Mouse (Mus musculus): ENCODE data around the gene Nif3l1. TPM values are rescaled to one million over a fixed set of nuclear protein-coding genes. Genes with fewer than 3 reads are reported as not detected.

Nif3l1 gene
- polyA plus RNA-seq (2015; fragmentation: Illumina TruSeq; extraction: RNeasy Lipid Tissue Mini Kit (QIAGEN cat#74804); ENCODE audit: insufficient read depth, low read depth, low replicate concordance): 2.8 TPM

DNA sequence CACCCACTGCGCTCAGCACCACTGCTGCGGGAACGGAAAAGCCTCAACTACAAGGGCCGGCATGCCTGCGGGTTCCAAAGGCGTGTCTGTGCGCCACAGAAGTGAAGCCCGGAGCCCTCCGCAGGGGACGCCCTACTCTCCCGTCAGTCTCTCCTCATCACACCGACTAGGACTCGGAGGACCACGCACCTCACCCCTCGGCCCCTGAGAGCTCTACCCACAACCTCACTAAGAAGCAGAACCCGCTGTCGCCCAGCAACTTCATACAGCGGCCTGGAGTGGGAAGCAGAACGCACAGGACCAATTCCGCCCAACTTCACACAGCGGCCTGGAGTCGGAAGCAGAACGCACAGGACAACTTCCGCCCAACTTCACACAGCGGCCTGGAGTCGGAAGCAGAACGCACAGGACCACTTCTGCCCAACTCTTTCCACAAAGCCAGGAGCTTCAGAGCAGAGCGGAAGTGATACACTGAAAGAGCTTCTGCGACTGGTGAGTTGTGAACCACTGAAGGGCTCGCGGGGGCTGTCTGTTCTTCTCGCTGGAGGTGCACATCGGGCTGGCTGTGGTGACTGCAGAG is at the start of gene Nif3l1, which contains the start of gene Ppil3:
Gene Nif3l1, plus strand, starts transcription at position 9 of the 580 bp plus-strand sequence.
Gene Ppil3, minus strand, starts transcription at position 344 of the 580 bp plus-strand sequence.

DNA sequence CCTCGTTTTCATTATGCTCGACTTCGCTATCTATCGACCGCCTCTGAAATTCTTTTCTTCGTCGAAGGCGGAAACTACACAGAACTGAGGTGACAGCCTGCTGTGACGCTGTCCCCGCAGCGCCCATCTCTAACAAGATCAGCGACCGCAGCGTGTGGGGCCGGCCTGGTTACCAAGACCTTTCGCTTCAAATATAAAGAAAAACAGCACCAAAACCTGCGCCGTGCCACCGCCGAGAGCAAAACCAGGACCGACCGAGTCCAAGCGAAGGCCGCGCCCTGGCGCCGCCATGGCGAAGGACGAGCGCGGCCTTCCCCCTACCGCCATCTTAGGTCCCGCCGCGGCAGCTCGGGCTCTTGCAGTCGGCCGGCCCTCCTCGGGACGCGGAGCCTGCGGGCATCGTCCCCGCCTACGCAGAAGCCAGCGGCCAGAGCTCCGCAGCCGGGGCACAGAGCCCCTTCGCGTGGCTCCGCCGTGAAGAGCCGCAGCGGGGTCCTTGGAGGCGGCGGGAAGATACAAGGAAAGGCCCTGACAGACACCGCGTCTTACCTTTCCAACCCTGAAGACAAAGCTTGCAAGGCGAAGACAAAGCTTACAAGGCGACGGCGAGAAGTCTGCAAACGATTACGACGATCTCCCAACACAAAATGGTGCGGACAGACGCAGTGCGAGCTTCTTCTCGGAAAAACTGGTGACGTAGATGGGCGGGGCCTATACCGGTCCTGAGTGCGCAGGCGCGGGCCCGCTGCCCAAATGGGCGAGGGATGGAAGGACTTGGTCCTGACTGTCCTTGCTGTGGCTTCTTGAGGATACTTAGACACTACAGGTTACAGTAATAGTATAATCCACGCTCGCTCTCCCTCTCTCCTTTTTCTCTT is 21.3 kb upstream of the Nif3l1 start, which contains the start of gene Clk1:
Gene Clk1, minus strand, starts transcription at position 696 of the 878 bp plus-strand sequence.

GRCm38 (mm10) chr1:58504577-58505254 is 59.8 kb downstream of the Nif3l1 start, which contains the start of gene Orc2:
TSS of gene Orc2 (minus strand) at chr1:58505109.

Other genes starting within 250 kb of the Nif3l1 start
- gene Aox4, start 234.8 kb upstream of the Nif3l1 start, polyA plus RNA-seq (2015; fragmentation: Illumina TruSeq; extraction: RNeasy Lipid Tissue Mini Kit (QIAGEN cat#74804); ENCODE audit: insufficient read depth, low read depth, low replicate concordance): not detected
- not detected for gene Aox2, start 166.8 kb upstream of the Nif3l1 start, polyA plus RNA-seq (2015; fragmentation: Illumina TruSeq; extraction: RNeasy Lipid Tissue Mini Kit (QIAGEN cat#74804); ENCODE audit: insufficient read depth, low read depth, low replicate concordance)
- 14.6 TPM for gene Bzw1, start 52.3 kb upstream of the Nif3l1 start, polyA plus RNA-seq (2015; fragmentation: Illumina TruSeq; extraction: RNeasy Lipid Tissue Mini Kit (QIAGEN cat#74804); ENCODE audit: insufficient read depth, low read depth, low replicate concordance)
- 140 TPM for gene Clk1, start 21.1 kb upstream of the Nif3l1 start, polyA plus RNA-seq (2015; fragmentation: Illumina TruSeq; extraction: RNeasy Lipid Tissue Mini Kit (QIAGEN cat#74804); ENCODE audit: insufficient read depth, low read depth, low replicate concordance)
- gene Ppil3, start 335 bp downstream of the Nif3l1 start, polyA plus RNA-seq (2015; fragmentation: Illumina TruSeq; extraction: RNeasy Lipid Tissue Mini Kit (QIAGEN cat#74804); ENCODE audit: insufficient read depth, low read depth, low replicate concordance): 9.5 TPM
- 3.0 TPM for gene Orc2, start 60.0 kb downstream of the Nif3l1 start, polyA plus RNA-seq (2015; fragmentation: Illumina TruSeq; extraction: RNeasy Lipid Tissue Mini Kit (QIAGEN cat#74804); ENCODE audit: insufficient read depth, low read depth, low replicate concordance)
- gene Fam126b, start 141.2 kb downstream of the Nif3l1 start, polyA plus RNA-seq (2015; fragmentation: Illumina TruSeq; extraction: RNeasy Lipid Tissue Mini Kit (QIAGEN cat#74804); ENCODE audit: insufficient read depth, low read depth, low replicate concordance): 1.5 TPM
- 17.7 TPM for gene Ndufb3, start 141.2 kb downstream of the Nif3l1 start, polyA plus RNA-seq (2015; fragmentation: Illumina TruSeq; extraction: RNeasy Lipid Tissue Mini Kit (QIAGEN cat#74804); ENCODE audit: insufficient read depth, low read depth, low replicate concordance)

Data from pancreas, adult 10 weeks (tissue).